Mouse (Mus musculus) T-helper 1 cell (primary cell): ENCODE measurements around the gene Ryr2.

Source experiments
- in situ Hi-C: fragments of 300-600 bp; cut with MboI, MseI; formaldehyde crosslinking; loops from one replicate; pipeline ENCODE4 v1.15.1; 2025; ENCODE audit warnings: high pct_unique_total_duplicates

Ryr2 gene

GRCm38 (mm10) chr13:12037241-12037640 is 69.5 kb downstream of the Ryr2 start:
- in situ Hi-C loops = no loop called here

GRCm38 (mm10) chr13:12036834-12037233 is 69.9 kb downstream of the Ryr2 start:
- in situ Hi-C loops = no loop called here

DNA sequence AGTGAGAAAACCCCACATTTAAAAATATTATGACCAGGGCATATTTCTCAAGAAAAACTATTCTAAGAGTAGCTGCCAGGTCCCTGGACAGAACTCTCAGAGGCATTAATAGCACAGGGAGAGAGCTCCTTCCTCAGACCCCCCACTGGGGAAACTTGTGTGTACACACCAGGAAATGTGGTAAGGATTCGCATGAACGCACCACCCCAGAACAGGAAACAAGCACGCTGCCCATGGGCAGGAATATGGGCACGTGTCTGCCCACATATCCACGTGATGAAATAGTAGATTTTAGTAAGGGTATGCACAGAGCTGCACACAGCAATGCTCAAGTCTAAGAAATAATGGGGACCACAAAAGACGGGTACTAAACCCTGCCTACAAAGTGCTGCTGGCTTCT is 72.8 kb downstream of the Ryr2 start:
- in situ Hi-C loops = no loop called here

GRCm38 (mm10) chr13:12033272-12033671 is 73.5 kb downstream of the Ryr2 start:
- in situ Hi-C loops = no loop called here

DNA sequence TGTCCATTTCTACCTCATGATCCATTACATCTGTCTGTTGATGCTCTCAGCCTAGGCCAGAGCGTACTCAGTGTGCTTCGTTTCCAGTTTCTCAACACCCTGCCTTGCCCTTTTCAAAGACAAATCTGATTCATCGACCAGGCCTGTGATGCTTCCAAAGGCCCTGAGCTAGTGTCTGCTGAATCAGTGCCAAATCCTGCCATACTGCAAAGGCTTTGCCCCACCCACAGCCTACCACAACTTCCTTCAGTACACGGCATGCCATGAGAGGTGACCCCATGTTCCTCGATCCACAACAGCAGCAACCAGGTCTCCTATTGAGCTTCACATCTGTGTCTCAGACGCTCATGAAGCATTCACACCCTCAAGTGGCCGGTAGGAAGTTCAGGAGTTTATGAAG is 76.9 kb downstream of the Ryr2 start:
- in situ Hi-C loops = no loop called here

DNA sequence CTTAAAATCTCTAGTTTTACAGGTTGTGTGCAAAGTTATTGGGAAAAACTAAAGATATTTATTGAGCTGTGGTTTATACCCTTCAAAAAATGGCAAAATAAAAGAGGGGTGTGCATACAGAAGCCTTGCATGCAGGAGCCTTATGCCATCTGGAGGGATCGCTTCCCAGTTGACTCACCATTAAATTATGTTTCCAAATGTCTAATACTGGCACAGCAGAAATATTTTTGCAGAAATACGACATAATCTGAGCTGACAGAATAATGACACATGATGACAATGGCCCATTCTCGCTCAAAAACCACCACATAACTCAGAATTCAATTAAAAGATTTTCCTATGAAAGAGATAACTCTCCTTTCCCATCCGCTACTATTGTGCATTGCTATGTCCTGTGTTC is 77.4 kb downstream of the Ryr2 start:
- in situ Hi-C loops = no loop called here

- in situ Hi-C loops = no loop called here
Observed at GRCm38 (mm10) chr13:12018046-12018445, 88.7 kb downstream of the Ryr2 start.

DNA sequence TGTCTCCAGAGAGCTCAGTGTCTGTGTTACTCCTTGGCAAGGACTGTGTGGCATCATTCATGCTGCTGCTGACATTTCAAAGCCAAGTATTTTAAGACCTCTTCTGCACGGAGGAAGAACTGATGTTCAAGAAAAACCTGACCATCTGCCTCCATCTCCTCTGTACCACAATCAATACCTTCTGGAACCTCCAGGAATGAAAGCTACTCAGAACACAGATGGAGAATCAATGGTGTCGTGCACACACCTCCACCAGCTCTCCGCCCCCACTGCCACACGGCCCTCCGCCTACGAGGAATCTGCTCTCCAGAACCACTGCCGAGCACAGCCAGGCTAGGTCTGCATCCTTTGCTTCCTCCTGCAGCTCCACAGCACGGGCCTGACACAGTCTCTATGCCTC is 92.8 kb downstream of the Ryr2 start:
- in situ Hi-C loops = no loop called here

GRCm38 (mm10) chr13:12008995-12009689 is 97.6 kb downstream of the Ryr2 start:
- in situ Hi-C loops = no loop called here

DNA sequence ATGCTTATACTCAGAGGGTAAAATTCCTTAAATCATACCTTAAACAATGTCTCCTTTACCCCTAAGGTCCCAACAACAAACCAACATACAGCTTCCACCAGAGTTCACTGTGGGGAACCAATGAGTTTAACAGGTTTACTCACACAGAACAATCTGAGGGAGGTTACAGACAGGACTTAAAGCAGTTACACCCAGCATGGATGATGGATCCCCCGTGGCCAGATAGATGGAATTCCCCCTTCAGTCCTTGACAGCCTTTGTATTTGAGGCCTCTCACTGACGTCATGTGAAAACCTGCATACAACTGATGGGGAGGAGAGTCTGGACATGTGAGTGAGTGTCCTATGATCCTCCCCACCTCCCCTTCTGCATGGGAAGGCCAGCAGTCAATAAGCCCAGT is 99.2 kb downstream of the Ryr2 start:
- in situ Hi-C loops = no loop called here

- in situ Hi-C loops = no loop called here
Observed at GRCm38 (mm10) chr13:12001891-12002294, 104.9 kb downstream of the Ryr2 start.

GRCm38 (mm10) chr13:11999851-12000250 is 106.9 kb downstream of the Ryr2 start:
- in situ Hi-C loops = no loop called here

DNA sequence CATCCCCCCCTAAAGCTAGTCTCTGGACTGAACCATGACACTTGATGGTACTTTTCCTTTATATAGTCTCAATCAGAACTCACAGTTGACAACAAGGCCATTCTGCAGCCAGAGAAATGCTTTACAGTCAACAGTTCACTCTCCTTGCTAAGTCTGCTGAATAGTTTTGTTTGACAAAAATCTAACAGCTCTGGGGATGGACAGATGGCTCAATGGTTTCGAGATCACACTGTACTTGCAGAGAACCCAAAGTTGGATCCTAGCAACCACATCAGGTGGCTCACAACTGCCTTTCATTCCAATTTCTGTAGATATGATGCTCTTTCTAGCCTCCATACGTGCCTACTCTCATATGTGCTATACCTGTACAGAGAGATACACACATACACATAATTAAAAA is 109.4 kb downstream of the Ryr2 start:
- in situ Hi-C loops = no loop called here

DNA sequence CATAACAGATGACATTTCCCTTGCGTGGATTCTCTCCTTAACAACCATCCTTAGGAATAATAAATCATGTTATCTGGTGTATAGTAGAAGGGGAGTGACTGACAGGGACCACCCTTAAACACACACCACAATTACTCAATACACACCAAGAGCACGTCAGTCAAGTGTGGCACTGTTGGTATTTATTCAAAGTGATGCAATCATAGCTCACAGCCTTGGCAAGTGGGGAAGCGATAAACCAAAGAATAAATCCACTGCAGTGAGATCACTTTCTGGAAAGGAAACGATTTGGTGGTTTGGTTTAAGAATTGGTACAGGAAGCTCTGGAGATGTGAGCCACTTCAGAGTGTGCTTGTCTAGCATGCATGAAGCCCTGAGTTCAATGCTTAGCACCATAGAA is 119.2 kb downstream of the Ryr2 start:
- in situ Hi-C loops = no loop called here

GRCm38 (mm10) chr13:11985056-11985455 is 121.7 kb downstream of the Ryr2 start:
- in situ Hi-C loops = no loop called here

GRCm38 (mm10) chr13:11978997-11979396 is 127.7 kb downstream of the Ryr2 start:
- in situ Hi-C loops = no loop called here

- in situ Hi-C loops = no loop called here
Observed at GRCm38 (mm10) chr13:11978359-11978758, 128.4 kb downstream of the Ryr2 start.

- in situ Hi-C loops = no loop called here
Observed at GRCm38 (mm10) chr13:11977606-11978005, 129.1 kb downstream of the Ryr2 start.

DNA sequence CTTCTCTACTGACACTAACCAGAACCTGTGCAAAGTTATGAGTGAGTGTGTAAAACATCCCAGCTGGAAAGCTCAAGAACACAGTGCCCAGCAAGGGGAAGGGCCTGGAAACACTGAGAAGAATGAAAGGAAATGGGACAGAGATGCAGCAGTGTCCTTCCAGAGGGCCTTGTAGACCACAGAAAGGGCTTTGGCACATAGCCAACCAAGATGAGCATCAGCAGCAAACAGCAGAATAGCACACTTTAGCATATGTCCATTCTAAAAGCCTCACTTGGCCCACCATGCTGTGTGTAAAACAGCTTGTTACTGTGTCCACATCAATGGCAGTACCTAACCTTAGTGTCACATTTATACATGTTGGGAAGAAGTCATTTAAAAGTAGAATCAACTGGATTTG is 142.4 kb downstream of the Ryr2 start:
- in situ Hi-C loops = no loop called here

DNA sequence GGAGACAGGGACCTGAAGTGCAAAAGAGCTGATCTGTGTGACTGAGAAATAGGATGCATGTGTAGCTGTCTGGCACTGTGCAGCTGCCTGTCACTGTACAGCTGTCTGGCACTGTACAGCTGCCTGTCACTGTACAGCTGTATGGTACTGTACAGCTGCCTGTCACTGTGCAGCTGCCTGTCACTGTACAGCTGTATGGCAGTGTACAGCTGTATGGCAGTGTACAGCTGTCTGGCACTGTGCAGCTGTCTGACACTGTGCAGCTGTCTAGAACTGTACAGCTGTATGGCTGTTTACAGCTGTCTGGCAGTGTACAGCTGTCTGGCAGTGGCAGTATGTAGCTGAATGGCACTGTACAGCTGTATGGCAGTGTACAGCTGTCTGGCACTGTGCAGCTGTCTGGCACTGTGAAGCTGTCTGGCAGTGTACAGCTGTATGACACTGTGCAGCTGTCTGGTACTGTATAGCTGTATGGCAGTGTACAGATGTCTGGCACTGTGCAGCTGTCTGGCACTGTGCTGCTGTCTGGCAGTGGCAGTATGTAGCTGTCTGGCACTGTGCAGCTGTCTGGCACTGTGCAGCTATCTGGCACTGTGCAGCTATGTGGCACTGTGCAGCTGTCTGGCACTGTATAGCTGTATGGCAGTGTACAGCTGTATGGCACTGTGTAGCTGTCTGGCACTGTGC is 147.1 kb downstream of the Ryr2 start:
- in situ Hi-C loops = no loop called here

DNA sequence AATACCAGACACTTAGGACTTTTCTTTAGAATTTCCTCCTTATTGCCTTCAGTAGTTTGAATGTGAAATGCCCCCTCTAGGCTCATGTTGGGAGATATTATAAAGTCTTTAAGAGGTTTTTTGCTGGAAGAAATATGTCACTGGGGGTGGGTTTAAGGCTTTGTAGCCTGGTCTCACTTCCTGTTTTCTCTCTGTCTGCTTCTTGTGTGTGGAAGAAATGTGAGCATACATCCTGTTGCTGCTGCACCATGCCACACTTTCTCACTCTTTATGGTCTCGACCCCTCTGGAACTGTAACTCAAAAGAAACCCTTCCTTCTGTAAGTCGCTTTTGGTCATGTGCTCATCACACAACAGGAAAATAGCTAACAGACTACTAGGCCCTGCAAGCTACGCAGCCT is 147.9 kb downstream of the Ryr2 start:
- in situ Hi-C loops = no loop called here

GRCm38 (mm10) chr13:11958271-11958670 is 148.5 kb downstream of the Ryr2 start:
- in situ Hi-C loops = no loop called here

- in situ Hi-C loops = no loop called here
Observed at GRCm38 (mm10) chr13:11951951-11952350, 154.8 kb downstream of the Ryr2 start.

DNA sequence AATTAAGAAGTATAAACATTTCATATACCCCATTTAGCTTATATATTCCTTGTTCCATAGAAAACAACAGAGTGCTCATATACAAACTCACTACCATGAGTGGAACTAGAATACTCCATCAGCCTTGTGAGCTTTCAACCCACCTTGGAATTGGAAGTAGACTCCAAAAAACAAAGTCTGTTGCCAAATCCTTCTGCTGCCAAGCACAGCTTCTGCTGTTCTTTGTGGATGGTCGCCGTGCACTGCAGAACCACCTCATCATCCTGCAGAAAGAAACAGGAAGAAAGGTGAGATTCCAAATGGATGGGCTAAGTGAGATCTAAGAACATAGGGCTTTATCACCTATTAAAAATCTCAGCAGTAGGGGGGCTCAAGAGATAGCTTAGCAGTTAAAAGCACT is 161.0 kb downstream of the Ryr2 start:
- in situ Hi-C loops = no loop called here
